Mouse (Mus musculus) lung, embryonic 16.5 days (tissue): ENCODE data around the gene Gas2l3. TPM values are rescaled to one million over a fixed set of nuclear protein-coding genes. Genes with fewer than 3 reads are reported as not detected.

Experiments
- ATAC-seq: fragments of 200-750 bp; cut with Nextera tagmentation; 2 replicates; pipeline ENCODE4 v1.8.0; 2017; ENCODE audit warnings: low read depth, mild to moderate bottlenecking, moderate library complexity
- H3K27ac ChIP-seq: fragments of 300-500 bp; sonication (generic); 2 replicates; pipeline ENCODE4 v1.5.1; 2014; ENCODE audit warnings: mild to moderate bottlenecking, control low read depth, low read length
- H3K27me3 ChIP-seq: fragments of 300-500 bp; sonication (generic); 2 replicates; pipeline ENCODE4 v1.6.1; 2014; ENCODE audit warnings: low read depth, low read length, mixed read lengths; ENCODE audit not compliant: control insufficient read depth, insufficient read depth
- H3K36me3 ChIP-seq: fragments of 300-500 bp; sonication (generic); 2 replicates; pipeline ENCODE4 v1.6.1; 2014; ENCODE audit warnings: low read length; ENCODE audit not compliant: control insufficient read depth, insufficient read depth
- H3K4me1 ChIP-seq: fragments of 300-500 bp; sonication (generic); replicated peaks from 2 replicates; pipeline ENCODE4 v1.6.1; 2014; ENCODE audit warnings: low read length, mixed read lengths; ENCODE audit not compliant: control insufficient read depth, insufficient read depth
- H3K4me2 ChIP-seq: fragments of 300-500 bp; sonication (generic); 2 replicates; pipeline ENCODE4 v1.6.1; 2014; ENCODE audit warnings: low read depth, low read length, control low read depth
- H3K4me3 ChIP-seq: fragments of 300-500 bp; sonication (generic); 2 replicates; pipeline ENCODE4 v1.5.1; 2014; ENCODE audit warnings: mild to moderate bottlenecking, low read length, control low read depth
- H3K9ac ChIP-seq: fragments of 300-500 bp; sonication (generic); 2 replicates; pipeline ENCODE4 v1.6.1; 2014; ENCODE audit warnings: low read length, control low read depth
- H3K9me3 ChIP-seq: fragments of 300-500 bp; sonication (generic); 2 replicates; pipeline ENCODE4 v1.6.1; 2016; ENCODE audit warnings: low read length; ENCODE audit not compliant: control insufficient read depth
- WGBS: fragments of 180-500 bp; shearing (Covaris S2); extraction: QIAGEN DNeasy Blood & Tissue Kit; methylation state at CpG from one replicate; pipeline ENCODE4 v1.1.7; 2014; 5-methylcytosine and 5-hydroxymethylcytosine counted together
- polyA plus RNA-seq: library from polyadenylated mRNA; unstranded; fragments of >200 nt; fragmentation: Nextera tagmentation; extraction: Ambion mirVana; gene quantifications from 2 replicates; pipeline ENCODE4 v1.2.1, GENCODE M21; 2015

Gene Gas2l3
- polyA plus RNA-seq, 1 experiment from 2014 or later, result 24.1 TPM

DNA sequence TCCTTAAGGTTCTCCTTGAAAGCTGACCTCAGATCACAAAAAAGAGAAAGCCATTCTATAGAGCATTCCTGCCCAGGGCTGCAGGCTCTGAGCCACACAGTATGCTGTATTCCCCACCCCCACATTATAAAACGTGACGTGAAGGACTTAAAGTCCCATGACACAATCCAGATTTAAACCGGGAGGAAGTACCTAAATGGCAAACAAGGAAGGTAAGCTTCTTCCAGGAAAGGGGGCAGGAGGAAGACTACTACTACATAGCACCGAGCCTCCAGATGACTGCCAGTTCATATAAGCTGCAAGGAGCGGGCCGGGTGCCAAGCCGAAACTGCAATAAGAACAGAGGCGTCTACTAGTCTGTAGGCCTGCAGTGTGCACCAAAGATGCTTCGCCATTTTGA is 7.8 kb downstream of the Gas2l3 start:
- Histone ChIP-seq H3K36me3 (peaks cover 2% of the 10 kb centered on the region; the same call in 1 of the 2 replicates), H3K4me2 (no peak overlapping the region), H3K27ac (no peak overlapping the region), H3K27me3 (no peaks in the 10 kb centered on the region), H3K9me3 (no peaks in the 10 kb centered on the region), H3K9ac (no peak overlapping the region), H3K4me3 (no peak overlapping the region), H3K4me1 (no peaks in the 10 kb centered on the region)
- no peak for ATAC-seq
- 71% methylated on average over 9 of the region's 9 CpGs for WGBS

GRCm38 (mm10) chr10:89435413-89435812 is 8.4 kb downstream of the Gas2l3 start:
- Histone ChIP-seq H3K4me1 (no peaks in the 10 kb centered on the region), H3K36me3 (peaks cover 4% of the 10 kb centered on the region; the same call in 1 of the 2 replicates), H3K9me3 (no peaks in the 10 kb centered on the region), H3K4me2 (no peak overlapping the region), H3K4me3 (no peak overlapping the region), H3K9ac (no peak overlapping the region), H3K27me3 (no peaks in the 10 kb centered on the region), H3K27ac (no peak overlapping the region)
- 84% methylated on average over 12 of the region's 12 CpGs for WGBS
- ATAC-seq, result no peak

- Histone ChIP-seq H3K27ac (no peak overlapping the region), H3K4me3 (no peak overlapping the region), H3K9ac (no peak overlapping the region), H3K9me3 (no peaks in the 10 kb centered on the region), H3K4me2 (no peak overlapping the region), H3K4me1 (no peaks in the 10 kb centered on the region), H3K36me3 (peaks cover 6% of the 10 kb centered on the region), H3K27me3 (no peaks in the 10 kb centered on the region)
- 75% methylated on average over 17 of the region's 17 CpGs for WGBS
- ATAC-seq, result no peak
Observed at GRCm38 (mm10) chr10:89434509-89435210, 9.1 kb downstream of the Gas2l3 start.

- H3K36me3 ChIP-seq, result peaks cover 9% of the 10 kb centered on the region
Observed at GRCm38 (mm10) chr10:89432743-89433142, 11.0 kb downstream of the Gas2l3 start.

DNA sequence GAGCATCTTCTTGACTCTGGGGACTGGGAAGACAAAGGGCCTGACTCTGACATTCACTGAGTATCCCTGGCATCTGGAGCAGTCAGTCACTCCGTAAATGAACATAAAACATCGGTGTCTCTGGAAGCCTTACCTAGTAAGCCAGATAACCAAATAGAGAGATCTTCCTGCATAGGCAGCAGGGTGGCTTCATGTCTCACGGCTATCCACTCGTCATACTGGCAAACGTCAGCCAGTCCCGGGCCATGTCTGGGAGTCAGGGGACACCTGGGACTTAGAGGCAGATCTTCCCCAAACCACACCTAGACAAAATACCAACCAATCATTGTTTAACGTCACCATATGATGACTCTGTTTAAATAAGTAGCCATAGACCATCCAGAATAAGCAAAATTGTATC is 13.0 kb downstream of the Gas2l3 start:
- Histone ChIP-seq H3K4me1 (no peaks in the 10 kb centered on the region), H3K27me3 (no peaks in the 10 kb centered on the region), H3K9ac (no peak overlapping the region), H3K4me3 (no peak overlapping the region), H3K36me3 (peaks cover 12% of the 10 kb centered on the region), H3K9me3 (no peaks in the 10 kb centered on the region), H3K4me2 (no peak overlapping the region), H3K27ac (no peak overlapping the region)
- ATAC-seq, result no peak
- WGBS, result 91% methylated on average over 7 of the region's 7 CpGs

More at GRCm38 (mm10) chr10:89432743-89433142, 11.0 kb downstream of the Gas2l3 start:
- Histone ChIP-seq H3K9ac (no peak overlapping the region), H3K27ac (no peak overlapping the region), H3K4me1 (no peaks in the 10 kb centered on the region), H3K27me3 (no peaks in the 10 kb centered on the region), H3K9me3 (no peaks in the 10 kb centered on the region), H3K4me3 (no peak overlapping the region), H3K4me2 (no peak overlapping the region)
- 88% methylated on average over 13 of the region's 13 CpGs for WGBS
- ATAC-seq, result no peak

DNA sequence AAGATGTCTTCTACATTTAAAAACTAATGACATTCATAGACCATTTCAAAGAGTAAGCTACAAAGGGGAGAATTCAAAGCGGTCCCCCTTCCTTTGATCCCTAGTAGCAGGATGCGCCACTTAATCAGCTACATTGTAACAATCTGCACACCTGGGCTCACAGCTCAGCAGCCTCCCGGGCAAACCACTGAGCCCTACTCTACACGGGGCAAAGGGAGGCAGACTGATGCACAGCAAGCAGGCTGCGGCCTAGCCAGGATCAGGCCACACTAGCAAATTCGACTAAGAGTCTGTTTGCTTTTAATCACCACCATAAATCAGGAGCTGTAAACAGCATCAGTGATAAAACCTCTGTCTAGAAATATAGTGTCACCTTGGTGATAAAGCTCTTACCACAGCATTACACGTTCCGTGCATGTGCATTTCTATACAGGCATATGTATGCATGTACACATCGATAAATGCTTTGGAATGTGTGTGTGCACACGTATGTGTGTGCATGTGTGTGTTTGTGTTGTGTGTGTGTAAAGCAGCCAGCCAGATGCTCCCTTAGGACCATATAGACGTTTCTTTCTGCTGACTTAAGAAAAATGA is 18.9 kb downstream of the Gas2l3 start:
- H3K27ac ChIP-seq, result no peak overlapping the region
- no peak for ATAC-seq
- H3K36me3 ChIP-seq, result peaks cover 19% of the 10 kb centered on the region
- H3K9ac ChIP-seq, result no peak overlapping the region
- H3K4me2 ChIP-seq, result no peak overlapping the region
- H3K4me1 ChIP-seq, result no peaks in the 10 kb centered on the region
- H3K4me3 ChIP-seq, result no peak overlapping the region
- H3K27me3 ChIP-seq, result no peaks in the 10 kb centered on the region
- H3K9me3 ChIP-seq, result no peaks in the 10 kb centered on the region
- 85% methylated on average over 11 of the region's 11 CpGs for WGBS

DNA sequence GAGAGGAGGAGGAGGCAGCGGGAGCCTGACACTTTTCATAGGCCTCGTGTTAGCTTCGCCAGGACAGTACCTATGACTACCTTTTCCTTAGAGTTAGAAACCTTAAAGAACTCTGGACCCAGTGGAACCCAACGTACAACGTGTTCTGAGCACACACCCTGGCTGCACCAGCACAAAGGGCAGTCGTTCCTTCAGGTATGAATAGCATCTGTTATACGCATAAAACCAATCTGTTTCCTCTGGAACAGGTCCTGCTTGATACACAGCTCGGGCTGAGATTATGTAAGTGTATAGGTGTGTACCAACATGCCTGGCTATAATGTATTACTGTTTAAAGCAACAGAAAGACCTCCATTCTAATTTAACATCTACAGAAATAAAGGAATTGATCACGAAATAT is 19.6 kb downstream of the Gas2l3 start:
- Histone ChIP-seq H3K4me2 (no peak overlapping the region), H3K36me3 (peaks cover 15% of the 10 kb centered on the region), H3K4me3 (no peak overlapping the region), H3K4me1 (no peaks in the 10 kb centered on the region), H3K27ac (no peak overlapping the region), H3K9ac (no peak overlapping the region), H3K27me3 (no peaks in the 10 kb centered on the region), H3K9me3 (no peaks in the 10 kb centered on the region)
- ATAC-seq, result no peak
- 90% methylated on average over 9 of the region's 9 CpGs for WGBS

DNA sequence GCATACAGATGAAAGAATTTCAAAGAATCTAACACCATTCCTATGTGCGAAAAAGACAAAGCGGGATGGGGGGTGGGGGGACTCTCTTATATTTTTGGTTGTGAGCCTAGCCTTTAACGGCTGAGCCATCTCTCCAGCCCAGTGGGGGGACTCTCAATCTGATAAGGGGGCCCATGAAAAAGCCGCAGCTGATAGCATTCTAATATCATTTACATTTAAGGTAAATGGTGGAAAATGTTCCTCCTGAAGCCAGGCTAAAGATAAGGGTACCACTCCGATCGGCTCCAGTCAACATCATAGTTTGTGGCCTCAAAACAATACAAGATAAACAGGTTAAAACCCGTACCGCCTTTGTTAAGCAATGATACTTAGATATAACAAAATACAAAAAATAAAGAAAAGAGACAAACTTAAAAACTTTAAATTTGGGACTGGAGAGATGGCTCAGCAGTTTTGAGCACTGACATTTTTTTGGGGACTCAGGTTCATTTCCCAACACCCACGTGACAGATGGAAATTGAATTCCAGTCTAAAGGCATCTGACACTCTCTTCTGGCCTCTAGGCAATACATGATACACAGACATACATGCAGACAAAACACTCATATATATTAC is 20.5 kb downstream of the Gas2l3 start:
- no peak overlapping the region for H3K4me3 ChIP-seq
- H3K36me3 ChIP-seq, result peaks cover 15% of the 10 kb centered on the region
- H3K9ac ChIP-seq, result no peak overlapping the region
- no peak for ATAC-seq
- no peaks in the 10 kb centered on the region for H3K9me3 ChIP-seq
- 89% methylated on average over 9 of the region's 9 CpGs for WGBS
- H3K4me1 ChIP-seq, result no peaks in the 10 kb centered on the region
- H3K4me2 ChIP-seq, result no peak overlapping the region
- no peak overlapping the region for H3K27ac ChIP-seq
- H3K27me3 ChIP-seq, result no peaks in the 10 kb centered on the region

GRCm38 (mm10) chr10:89422504-89423158 is 21.1 kb downstream of the Gas2l3 start:
- no peak for ATAC-seq
- Histone ChIP-seq H3K9me3 (no peaks in the 10 kb centered on the region), H3K4me1 (no peaks in the 10 kb centered on the region), H3K36me3 (peaks cover 17% of the 10 kb centered on the region), H3K4me2 (no peak overlapping the region), H3K27ac (no peak overlapping the region), H3K4me3 (no peak overlapping the region), H3K9ac (no peak overlapping the region), H3K27me3 (no peaks in the 10 kb centered on the region)
- WGBS, result 91% methylated on average over 8 of the region's 8 CpGs
